Mouse (Mus musculus): ENCODE results near the gene Ttf2. TPM values are rescaled to one million over a fixed set of nuclear protein-coding genes. Genes with fewer than 3 reads are reported as not detected.
A peak's percentile ranks its signal among the peaks of the same experiment; 100 is the strongest.

Gene Ttf2
- total RNA-seq (2021): 1 to 10 TPM; 6.9 to 8.5 TPM
- long read RNA-seq, experiment 1, full-length matches to known transcripts: 6 of 8 reads
- long read RNA-seq, experiment 1, partial matches to known transcripts: 1 of 8 reads
- long read RNA-seq, experiment 1, other reads (novel, unspliced or antisense): 1 of 8 reads
- long read RNA-seq, experiment 2, full-length matches to known transcripts: 7 of 11 reads
- long read RNA-seq, experiment 2, partial matches to known transcripts: 1 of 11 reads
- long read RNA-seq, experiment 2, other reads (novel, unspliced or antisense): 3 of 11 reads

DNA sequence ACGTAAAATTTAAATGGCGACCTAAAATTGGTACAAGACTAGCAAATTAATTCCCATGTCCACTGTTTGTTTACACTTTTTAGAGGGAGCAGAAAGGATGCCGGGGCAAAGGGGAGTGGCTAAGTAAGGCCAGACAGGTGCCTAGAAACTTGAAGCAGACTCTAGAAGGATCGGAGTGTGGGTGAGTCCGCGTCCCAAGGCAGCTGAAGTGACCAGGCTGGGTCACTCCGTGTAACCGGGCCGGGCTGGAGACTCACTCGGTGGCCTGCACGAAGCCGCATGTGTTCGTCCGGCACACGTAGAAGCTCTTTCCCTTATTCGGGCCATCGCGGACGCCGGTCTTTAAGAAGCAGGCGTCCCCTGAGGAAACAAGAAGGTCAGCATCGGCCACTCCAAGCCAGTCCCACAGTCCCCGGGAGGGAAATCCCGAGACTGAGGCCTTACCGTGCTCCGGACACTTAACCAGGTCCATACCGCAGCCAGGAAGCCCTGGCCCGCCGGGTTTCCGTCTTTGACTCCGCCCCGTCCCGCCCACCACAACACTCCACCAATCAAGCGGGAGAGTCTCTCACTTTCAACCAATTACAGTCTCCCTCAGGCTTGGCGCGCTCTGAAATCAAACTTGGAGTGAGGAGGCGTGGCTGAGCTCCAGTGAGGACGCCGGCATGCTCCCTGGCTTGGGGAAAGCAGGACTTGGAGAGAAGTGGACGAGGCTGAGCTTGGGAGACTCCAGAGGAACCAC is at the start of gene Ttf2:
Gene Ttf2 (minus strand): TSS at position 488 of the 742 bp plus-strand sequence.
- peak; percentile 81 to 93 for DNase-seq (ENCODE audit: low spot score in 2 of 2)

GRCm38 (mm10) chr3:101018494-101018893 is 49.0 kb upstream of the Ttf2 start:
- no peak for DNase-seq (ENCODE audit: low spot score in 2 of 2)

DNA sequence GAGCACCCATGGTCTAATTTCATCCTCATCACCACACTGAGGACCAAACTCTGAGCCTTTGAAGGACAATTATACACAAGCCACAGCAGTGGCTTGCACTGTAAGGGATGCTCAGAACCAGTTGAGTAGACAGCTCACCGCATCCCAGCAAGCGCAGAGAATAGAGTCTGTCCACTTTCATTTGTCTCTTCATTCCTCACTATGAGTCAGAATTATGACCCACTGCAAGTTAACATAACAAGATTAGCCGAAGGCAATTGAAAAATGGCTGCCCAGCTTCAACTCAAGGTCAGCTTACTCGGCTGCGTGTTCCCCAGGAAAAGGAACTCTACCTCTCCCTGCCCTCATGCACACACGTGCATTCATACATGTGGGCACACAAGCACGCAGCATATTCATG is 46.6 kb upstream of the Ttf2 start:
- DNase-seq (ENCODE audit: low spot score in 2 of 2): no peak

DNA sequence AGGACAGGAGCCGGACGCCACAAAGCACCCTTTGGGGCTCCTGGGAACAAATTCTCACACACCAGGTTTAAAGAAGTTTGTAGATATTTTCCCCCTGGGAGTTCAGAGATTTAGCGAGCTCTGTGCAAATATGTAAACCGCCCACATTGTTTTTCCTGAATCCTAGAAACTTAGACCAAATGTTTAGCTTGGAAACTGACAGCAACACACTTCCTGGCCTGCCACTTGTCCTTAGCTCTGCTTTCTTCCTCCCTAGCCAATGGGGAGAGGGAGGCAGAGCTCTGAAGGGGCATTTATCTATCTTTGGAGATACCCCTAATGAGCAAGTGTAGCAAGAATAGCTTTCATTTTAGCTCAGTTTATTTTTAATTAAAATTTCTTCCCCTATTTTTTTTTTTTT is 45.8 kb upstream of the Ttf2 start:
- DNase-seq (ENCODE audit: low spot score in 2 of 2): no peak

GRCm38 (mm10) chr3:101013536-101013935 is 44.1 kb upstream of the Ttf2 start:
- no peak for DNase-seq (ENCODE audit: low spot score in 2 of 2)

- no peak for DNase-seq (ENCODE audit: low spot score in 2 of 2)
Measured at GRCm38 (mm10) chr3:101013005-101013404, 43.5 kb upstream of the Ttf2 start.

- no peak for DNase-seq (ENCODE audit: low spot score in 2 of 2)
Measured at GRCm38 (mm10) chr3:101012597-101012996, 43.1 kb upstream of the Ttf2 start.

DNA sequence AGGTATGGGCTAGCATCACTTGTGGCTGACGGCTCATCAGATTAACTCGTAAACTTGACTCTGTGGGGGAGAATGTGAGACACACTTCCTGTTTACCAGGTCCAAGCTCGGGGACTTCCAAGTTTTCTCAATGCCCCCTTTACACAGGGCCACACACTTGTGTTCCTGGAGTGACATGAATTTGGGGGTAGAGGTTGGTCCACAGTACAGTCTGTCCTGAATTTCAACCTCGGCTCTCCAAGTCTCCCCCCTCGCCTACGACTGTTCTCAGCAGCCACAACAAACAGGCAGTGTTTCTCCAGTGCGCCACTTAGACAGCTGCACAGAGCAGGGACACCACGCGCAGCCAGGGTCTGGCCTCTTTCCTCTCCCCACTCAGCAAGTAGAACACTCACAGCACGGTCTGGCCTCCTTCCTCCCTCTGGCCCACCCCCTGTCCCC is 42.7 kb upstream of the Ttf2 start:
- DNase-seq (ENCODE audit: low spot score in 2 of 2): peak in 1 of 2 experiments; percentile 24

DNA sequence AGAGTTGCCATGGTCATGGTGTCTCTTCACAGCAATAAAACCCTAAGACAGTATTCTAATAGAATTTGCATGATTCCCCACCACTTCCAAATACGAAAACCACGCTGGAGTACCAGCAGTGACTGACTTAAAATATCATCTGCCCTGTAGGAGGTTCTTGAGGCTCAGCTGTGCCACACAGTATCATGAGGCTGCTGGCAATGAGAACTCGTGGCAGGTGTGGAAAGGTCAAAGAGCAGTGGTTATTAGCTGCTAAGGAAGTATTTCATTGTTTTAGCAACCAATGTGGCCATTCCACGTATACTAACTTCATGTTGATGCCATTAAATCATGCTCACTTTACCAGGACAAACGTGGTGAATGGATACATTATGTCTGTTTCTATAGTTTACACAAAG is 41.7 kb upstream of the Ttf2 start:
- DNase-seq (ENCODE audit: low spot score in 2 of 2): no peak

- no peak for DNase-seq (ENCODE audit: low spot score in 2 of 2)
Measured at GRCm38 (mm10) chr3:101010589-101011202, 41.2 kb upstream of the Ttf2 start.

GRCm38 (mm10) chr3:101007112-101007782 is 37.8 kb upstream of the Ttf2 start:
- DNase-seq (ENCODE audit: low spot score in 2 of 2): no peak

- DNase-seq (ENCODE audit: low spot score in 2 of 2): no peak
Measured at GRCm38 (mm10) chr3:101005392-101005791, 35.9 kb upstream of the Ttf2 start.

GRCm38 (mm10) chr3:101003575-101004356 is 34.3 kb upstream of the Ttf2 start:
- DNase-seq (ENCODE audit: low spot score in 2 of 2): no peak

DNA sequence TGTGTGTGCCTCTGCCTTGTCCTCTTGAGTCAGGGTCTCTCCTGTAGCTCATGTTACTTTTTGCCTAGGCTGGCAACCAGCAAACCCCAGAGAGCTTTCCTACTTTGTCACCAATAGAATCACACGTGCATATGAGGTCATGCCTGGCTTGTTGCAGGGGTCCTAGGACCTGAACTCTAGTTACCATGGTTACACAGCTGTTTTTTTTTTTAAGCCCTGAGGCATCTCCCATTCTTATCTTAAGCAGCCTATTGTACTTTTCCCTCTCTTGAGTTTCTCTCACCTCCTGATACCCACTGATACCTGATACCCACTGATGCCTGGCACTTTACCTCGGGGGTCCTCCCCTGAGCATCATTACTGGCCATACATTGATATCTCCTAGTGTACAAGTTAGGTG is 30.3 kb upstream of the Ttf2 start:
- DNase-seq (ENCODE audit: low spot score in 2 of 2): no peak

GRCm38 (mm10) chr3:100998904-100999340 is 29.5 kb upstream of the Ttf2 start:
- peak; percentile 31 to 72 for DNase-seq (ENCODE audit: low spot score in 2 of 2)

DNA sequence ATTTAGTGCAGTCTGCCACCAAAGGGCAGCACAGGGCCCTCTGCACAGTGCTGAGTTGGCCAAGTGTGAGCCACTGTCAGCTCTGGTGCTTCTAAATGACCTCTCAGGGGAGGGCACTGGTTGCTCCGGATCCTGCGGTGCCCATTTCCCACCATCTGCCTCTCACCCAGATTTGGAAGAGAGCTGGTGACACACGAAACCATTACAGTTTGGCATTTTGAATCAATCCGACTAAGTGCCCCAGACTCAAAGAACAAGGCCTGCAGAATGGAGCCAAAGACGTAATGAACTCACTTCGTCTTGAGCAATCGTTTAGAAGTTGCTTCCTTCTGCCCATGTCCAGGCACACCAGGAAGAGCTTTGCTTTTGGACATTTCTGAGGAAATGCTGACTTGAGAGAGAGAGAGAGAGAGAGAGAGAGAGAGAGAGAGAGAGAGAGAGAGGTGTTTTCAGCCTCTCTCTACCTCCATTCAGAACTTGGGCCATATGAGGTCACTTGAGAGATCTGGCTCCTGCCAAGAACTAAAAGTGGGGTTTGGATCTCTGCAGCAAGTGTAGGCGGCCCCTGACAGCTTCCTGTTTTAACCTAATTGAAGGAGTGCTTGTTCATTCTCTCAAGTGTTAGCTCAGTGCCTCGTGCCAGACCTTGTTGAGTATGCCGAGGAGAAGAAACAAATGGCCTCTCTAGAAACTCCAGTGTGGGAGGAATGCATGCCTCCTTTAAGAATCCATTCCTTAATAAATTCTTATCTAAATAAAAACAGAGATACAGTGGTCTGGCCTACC is 28.5 kb upstream of the Ttf2 start:
- DNase-seq (ENCODE audit: low spot score in 2 of 2): no peak

- no peak for DNase-seq (ENCODE audit: low spot score in 2 of 2)
Measured at GRCm38 (mm10) chr3:100994252-100994651, 24.8 kb upstream of the Ttf2 start.

GRCm38 (mm10) chr3:100993718-100994117 is 24.3 kb upstream of the Ttf2 start:
- DNase-seq (ENCODE audit: low spot score in 2 of 2): no peak

DNA sequence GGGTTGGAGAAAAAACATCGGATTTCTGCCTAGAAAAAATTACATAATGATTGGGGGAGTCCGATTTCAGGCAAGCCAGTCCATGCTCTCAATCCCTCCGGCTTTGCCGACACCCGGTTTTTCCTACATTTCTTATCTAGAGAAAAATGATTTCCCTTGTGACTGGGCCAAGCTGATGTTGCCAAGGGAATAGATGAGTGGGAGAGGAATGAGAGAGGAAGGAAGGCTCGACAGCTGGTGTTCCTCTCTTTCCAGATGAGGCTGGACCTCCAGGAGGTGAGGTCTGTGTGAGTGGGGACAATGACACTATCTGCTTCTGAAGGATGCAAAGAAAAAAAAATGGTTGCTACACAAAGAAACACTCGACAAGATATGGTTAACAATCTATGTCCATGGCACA is 23.7 kb upstream of the Ttf2 start:
- DNase-seq (ENCODE audit: low spot score in 2 of 2): no peak

DNA sequence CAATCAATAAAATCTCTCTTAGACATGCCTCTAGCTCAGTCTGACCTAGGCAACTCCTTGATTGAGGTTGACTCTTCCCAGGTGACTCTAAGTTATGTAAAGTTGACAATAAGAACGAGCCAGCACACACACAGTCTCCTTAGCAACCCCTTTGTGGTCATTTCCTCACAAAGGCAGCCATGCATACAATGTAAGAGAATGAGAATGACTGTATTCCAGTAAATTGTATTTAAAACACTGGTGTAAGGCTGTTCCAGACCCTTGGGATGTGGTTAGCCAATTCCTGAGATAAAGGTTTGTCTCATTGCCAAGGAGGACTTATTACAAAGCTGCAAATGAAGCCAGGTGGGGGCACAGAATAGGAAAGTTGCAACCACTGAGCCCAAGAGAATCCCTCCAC is 20.8 kb upstream of the Ttf2 start:
- DNase-seq (ENCODE audit: low spot score in 2 of 2): no peak

Data from gastrocnemius, postnatal 4 days (tissue).